Mouse (Mus musculus) ES-E14 (cell line): Measurements from ENCODE around the gene Tmem248. TPM values are rescaled to one million over a fixed set of nuclear protein-coding genes. Genes with fewer than 3 reads are reported as not detected.

Experiments used
- DNase-seq: peaks from one replicate; pipeline ENCODE4 v3.0.0-alpha.2; 2013; ENCODE audit warnings: low read depth, low spot score
- H3K27ac ChIP-seq: 2 replicates; pipeline ENCODE4 v1.5.1; 2012; ENCODE audit warnings: low read depth, mild to moderate bottlenecking, low read length, moderate library complexity, mixed read lengths; ENCODE audit not compliant: poor library complexity, insufficient read depth, severe bottlenecking
- H3K36me3 ChIP-seq: 2 replicates; pipeline ENCODE4 v1.6.1; 2012; ENCODE audit warnings: mild to moderate bottlenecking, low read length, moderate library complexity, mixed read lengths; ENCODE audit not compliant: control insufficient read depth, poor library complexity, insufficient read depth, severe bottlenecking
- H3K4me1 ChIP-seq, 2 experiments: fragments of 150-350 bp in 1 of 2; sonication (generic) in 1 of 2; 2 replicates each; pipeline ENCODE4 v1.6.1; 2012; ENCODE audit warnings: low read length in 2 of 2, mild to moderate bottlenecking in 1 of 2, mixed read lengths in 1 of 2; ENCODE audit not compliant: control insufficient read depth in 2 of 2, insufficient read depth in 2 of 2, poor library complexity in 1 of 2
- H3K4me3 ChIP-seq, 2 experiments: fragments of 150-350 bp in 1 of 2; sonication (generic) in 1 of 2; 2 replicates each; pipeline ENCODE4 v1.5.1; 2012; ENCODE audit warnings: low read length in 2 of 2, low read depth in 1 of 2, mild to moderate bottlenecking in 1 of 2, mixed read lengths in 1 of 2; ENCODE audit not compliant: insufficient read depth in 1 of 2, poor library complexity in 1 of 2, severe bottlenecking in 1 of 2
- H3K9ac ChIP-seq: 2 replicates; pipeline ENCODE4 v1.6.1; 2012; ENCODE audit warnings: low read depth, mild to moderate bottlenecking, low read length, mixed read lengths; ENCODE audit not compliant: poor library complexity, insufficient read depth, severe bottlenecking
- H3K9me3 ChIP-seq: fragments of 150-350 bp; sonication (generic); 2 replicates; pipeline ENCODE4 v1.6.1; 2012; ENCODE audit warnings: low read depth, mild to moderate bottlenecking, low read length; ENCODE audit not compliant: control insufficient read depth, insufficient read depth
- CHD2 ChIP-seq: IDR thresholded peaks from 2 replicates; pipeline ENCODE4 v1.6.1; 2014; ENCODE audit warnings: mild to moderate bottlenecking, low read depth, low read length, inconsistent platforms
- HCFC1 ChIP-seq: IDR thresholded peaks from 2 replicates; pipeline ENCODE4 v1.6.1; 2012; ENCODE audit warnings: low read length, inconsistent platforms, borderline replicate concordance; ENCODE audit not compliant: insufficient read depth
- MAFK ChIP-seq: IDR thresholded peaks from 2 replicates; pipeline ENCODE4 v1.6.1; 2014; ENCODE audit warnings: mild to moderate bottlenecking, low read depth, low read length, inconsistent platforms; ENCODE audit not compliant: insufficient read depth
- ZC3H11A ChIP-seq: IDR thresholded peaks from 2 replicates; pipeline ENCODE4 v1.6.1; 2012; ENCODE audit warnings: low read depth, mild to moderate bottlenecking, inconsistent platforms, low read length, borderline replicate concordance
- ZNF384 ChIP-seq: IDR thresholded peaks from 2 replicates; pipeline ENCODE4 v1.6.1; 2012; ENCODE audit warnings: low read depth, low read length, inconsistent platforms
- in situ Hi-C, 2 experiments: fragments of 600-800 bp; cut with MboI; formaldehyde crosslinking; loops; one replicate each; pipeline ENCODE4 v1.15.1; 2025; ENCODE audit warnings: low sequenced_read_pairs in 2 of 2, inconsistent platforms in 1 of 2; ENCODE audit not compliant: unreplicated experiment in 2 of 2
- total RNA-seq: library from RNA; depleted of rRNA; stranded (reverse); fragments of 300-350 nt; gene quantifications from 2 replicates; pipeline ENCODE4 v1.2.3, GENCODE M21; 2012

Tmem248 gene
- total RNA-seq, 1 experiment: 83.1 TPM

- Histone ChIP-seq H3K4me3 (no peak overlapping the region), H3K9ac (no peak overlapping the region), H3K36me3 (no peaks in the 10 kb centered on the region), H3K9me3 (no peaks in the 10 kb centered on the region), H3K27ac (no peak overlapping the region), H3K4me1 (peaks cover 0 to 7% of the 10 kb centered on the region in 2 experiments; a peak in 3 of 4 replicates)
- in situ Hi-C loops: no loop called here
- TF ChIP-seq ZNF384: no peak
- TF ChIP-seq ZC3H11A: no peak
- no peak for TF ChIP-seq HCFC1
- TF ChIP-seq CHD2: no peak
- no peak for TF ChIP-seq MAFK
- DNase-seq: no peak
These were observed 1.5 kb downstream of the Tmem248 start for GRCm38 (mm10) chr5:130218336-130218735.

- in situ Hi-C loops: no loop called here
These were observed 4.4 kb downstream of the Tmem248 start for GRCm38 (mm10) chr5:130221316-130221715.

GRCm38 (mm10) chr5:130221760-130222145 is 4.9 kb downstream of the Tmem248 start:
- Histone ChIP-seq H3K36me3 (0 out of 2 replicates have a peak, but pooled peaks cover 2% of the 10 kb centered on the region), H3K9me3 (no peaks in the 10 kb centered on the region), H3K9ac (peak overlapping the region; percentile 89), H3K4me3 (peak overlapping the region; percentile 79 to 100), H3K27ac (0 out of 2 replicates have a peak overlapping the region, but pooled peaks have one; percentile 68), H3K4me1 (peaks cover 7 to 14% of the 10 kb centered on the region in 2 experiments)
- no peak for TF ChIP-seq HCFC1
- no peak for TF ChIP-seq CHD2
- TF ChIP-seq MAFK: no peak
- no peak for TF ChIP-seq ZNF384
- TF ChIP-seq ZC3H11A: no peak
- in situ Hi-C loops: no loop called here
- no peak for DNase-seq

More at GRCm38 (mm10) chr5:130221316-130221715, 4.4 kb downstream of the Tmem248 start:
- TF ChIP-seq MAFK: no peak
- TF ChIP-seq ZNF384: 0 out of 2 replicates have a peak, but pooled peaks have one; percentile 8
- no peak for TF ChIP-seq CHD2
- no peak for TF ChIP-seq HCFC1
- TF ChIP-seq ZC3H11A: no peak
- no peak overlapping the region for H3K27ac ChIP-seq
- H3K9ac ChIP-seq: no peak overlapping the region
- no peak for DNase-seq
- peaks cover 4 to 14% of the 10 kb centered on the region in 2 experiments for H3K4me1 ChIP-seq
- H3K4me3 ChIP-seq: no peak overlapping the region
- 0 out of 2 replicates have a peak, but pooled peaks cover 2% of the 10 kb centered on the region for H3K36me3 ChIP-seq
- H3K9me3 ChIP-seq: no peaks in the 10 kb centered on the region

GRCm38 (mm10) chr5:130222146-130223004 is 5.5 kb downstream of the Tmem248 start:
- in situ Hi-C loops: no loop called here
- peak overlapping the region; percentile 68 for H3K27ac ChIP-seq

More at GRCm38 (mm10) chr5:130222146-130223004, 5.5 kb downstream of the Tmem248 start:
- H3K9me3 ChIP-seq: no peaks in the 10 kb centered on the region
- DNase-seq: peak; percentile 60
- H3K4me1 ChIP-seq: peaks cover 9 to 14% of the 10 kb centered on the region in 2 experiments
- TF ChIP-seq CHD2 (peak; percentile 61; the same call in 1 of the 2 replicates), MAFK (no peak), ZNF384 (no peak), HCFC1 (peak; percentile 78; the same call in 1 of the 2 replicates), ZC3H11A (no peak)
- peak overlapping the region; percentile 89 for H3K9ac ChIP-seq
- 0 out of 2 replicates have a peak, but pooled peaks cover 5% of the 10 kb centered on the region for H3K36me3 ChIP-seq
- H3K4me3 ChIP-seq: peak overlapping the region; percentile 79 to 100
